Mouse (Mus musculus) heart, postnatal 10 days (tissue): Measurements from ENCODE around the gene Akt2. TPM values are rescaled to one million over a fixed set of nuclear protein-coding genes. Genes with fewer than 3 reads are reported as not detected.

Source experiments
- DNase-seq, 2 experiments: peaks; one replicate each; pipeline ENCODE4 v3.0.0; 2021
- intact Hi-C: fragments of 180-260 bp; cut with DNase I; formaldehyde crosslinking; loops from one replicate; pipeline ENCODE4 v1.15.1; 2025
- total RNA-seq, 2 experiments: library from RNA; stranded (reverse); gene quantifications; 2 replicates each; pipeline ENCODE4 v1.2.3; 2021

The Akt2 gene
- total RNA-seq, 2 experiments from 2014 or later = 171 to 174 TPM

DNA sequence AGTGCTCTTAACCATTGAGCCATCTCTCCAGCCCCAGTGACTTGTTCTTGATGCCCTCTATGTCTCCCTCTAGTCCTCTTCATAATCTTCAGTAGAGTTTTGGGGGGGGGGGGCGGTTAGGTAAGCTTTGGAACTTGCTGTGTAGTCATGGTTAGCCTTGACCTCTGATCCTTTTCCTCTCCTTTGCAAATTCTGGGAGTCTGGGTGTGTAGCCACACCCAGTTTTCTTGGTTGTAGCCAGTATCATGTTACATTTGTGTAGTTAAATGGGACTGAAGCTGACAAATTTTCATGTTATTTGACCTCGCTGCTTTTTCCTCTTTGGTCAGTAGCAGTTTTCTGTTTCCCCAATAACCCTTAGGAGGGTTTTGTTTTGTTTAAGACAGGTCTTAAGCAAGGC lies 4.5 kb upstream of the Akt2 start:
- DNase-seq = no peak
- intact Hi-C loops = no loop called here

DNA sequence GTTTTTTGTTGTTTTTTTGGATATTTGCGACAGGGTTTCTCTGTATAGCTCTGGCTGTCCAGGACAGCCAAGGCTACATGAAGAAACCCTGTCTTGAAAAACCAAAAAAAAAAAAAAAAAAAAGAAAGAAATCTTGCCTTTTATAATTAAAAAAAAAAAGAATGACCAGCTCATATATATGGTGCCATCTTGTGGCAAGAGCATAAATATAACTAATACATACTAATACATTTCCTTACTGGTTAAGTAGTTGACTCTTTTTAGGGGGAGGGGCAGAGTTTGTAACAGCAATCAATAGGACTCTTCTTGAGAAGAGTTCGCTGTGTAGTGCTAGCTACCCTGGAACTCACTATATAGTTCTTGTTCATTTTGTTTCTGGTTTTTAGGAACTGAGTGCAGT lies 3.6 kb upstream of the Akt2 start:
- no peak for DNase-seq
- intact Hi-C loops = no loop called here

DNA sequence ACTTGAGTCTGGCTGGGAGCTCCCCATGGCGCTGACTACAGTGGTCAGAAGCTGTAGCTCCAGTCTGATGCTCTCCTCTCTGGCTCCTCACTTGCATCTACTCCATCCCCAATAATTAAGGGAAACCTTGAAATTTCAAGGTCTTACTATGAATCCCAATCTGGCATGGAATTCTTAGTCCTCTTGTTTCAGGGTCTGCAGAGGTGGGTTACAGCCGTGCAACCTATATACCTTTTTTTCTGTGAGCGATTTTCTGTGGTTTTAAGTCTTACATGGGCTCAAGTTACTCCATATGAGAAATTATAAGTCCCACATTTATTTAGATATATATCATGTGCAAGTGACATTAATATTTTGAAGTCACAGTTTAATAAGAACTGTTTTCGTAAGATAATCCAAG lies 1.3 kb upstream of the Akt2 start:
- intact Hi-C loops = loop anchor here (5.0 kb wide), 1 partner anchor 97 kb away; the partner anchor contains the start of gene Zfp607b

DNA sequence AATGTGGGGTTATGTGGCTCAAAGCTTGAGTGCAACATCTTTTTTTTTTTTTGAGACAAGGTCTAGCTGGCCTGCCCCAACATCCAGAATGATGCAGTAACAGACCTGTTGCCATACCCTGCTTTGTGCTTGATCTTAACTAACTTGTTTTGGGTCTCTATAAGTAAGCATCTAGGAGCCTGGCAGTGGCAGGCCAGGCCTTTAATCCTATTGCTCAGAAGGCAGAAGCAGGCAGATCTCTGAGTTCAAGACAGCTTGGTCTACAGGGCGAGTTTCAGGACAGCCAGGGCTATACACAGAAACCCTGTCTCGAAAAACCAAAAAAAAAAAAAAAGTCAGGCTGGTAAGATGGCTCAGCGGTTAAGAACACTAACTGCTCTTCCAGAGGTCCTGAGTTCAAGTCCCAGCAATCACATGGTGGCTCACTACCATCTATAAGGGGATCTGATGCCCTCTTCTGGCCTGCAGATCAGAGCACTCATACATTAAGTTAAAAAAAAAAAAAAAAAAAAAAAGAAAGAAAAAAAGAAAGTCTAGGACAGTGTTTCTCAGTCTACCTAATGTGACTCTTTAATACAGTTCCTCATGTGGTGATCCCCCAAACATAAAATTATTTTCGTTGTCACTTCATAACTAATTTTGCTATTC lies 662 bp upstream of the Akt2 start:
- intact Hi-C loops = loop anchor here (5.0 kb wide), 1 partner anchor 97 kb away; the partner anchor contains the start of gene Zfp607b
- DNase-seq = no peak

More for the DNA sequence above, 1.3 kb upstream of the Akt2 start:
- no peak for DNase-seq

DNA sequence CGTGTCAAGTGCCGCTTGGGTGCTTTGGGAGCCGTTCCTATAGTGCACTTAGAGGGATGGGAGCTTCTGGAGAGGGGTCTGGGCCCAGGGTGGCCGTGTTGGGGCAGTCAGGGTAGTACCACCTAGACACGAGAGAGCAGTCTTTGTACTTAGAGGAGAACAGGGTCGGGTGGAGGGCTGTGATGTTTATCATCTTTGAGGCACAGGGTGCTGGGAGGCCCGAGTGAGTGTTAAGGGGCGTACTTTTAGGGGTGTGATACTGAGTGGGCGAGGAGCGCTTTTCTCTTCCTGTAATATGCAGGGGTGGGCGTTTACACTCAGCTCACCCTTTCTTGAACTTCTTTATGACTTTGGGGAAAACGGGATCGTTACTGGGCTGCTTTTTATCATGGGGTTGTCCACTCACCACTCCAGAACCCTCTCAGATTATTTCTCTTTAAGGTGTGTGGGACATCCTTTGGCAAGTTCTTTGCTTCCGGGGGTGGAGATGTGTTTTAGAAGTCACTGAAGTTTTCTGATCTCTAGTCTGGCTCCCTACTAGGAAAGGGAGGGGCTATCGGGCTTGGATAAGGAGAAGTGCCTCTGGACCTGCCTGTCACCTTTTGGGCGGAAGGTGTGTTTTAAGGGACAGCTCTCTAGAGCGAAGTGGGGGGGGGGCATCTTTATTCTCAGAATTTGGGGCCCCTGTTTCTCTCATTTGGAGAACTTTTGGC lies 1.0 kb downstream of the Akt2 start:
- DNase-seq = peak; percentile 57 to 58
- intact Hi-C loops = loop anchor here (2.0 to 5.0 kb wide), 2 partner anchors 14 to 95 kb away; partner anchors contain the start of gene Zfp607b

DNA sequence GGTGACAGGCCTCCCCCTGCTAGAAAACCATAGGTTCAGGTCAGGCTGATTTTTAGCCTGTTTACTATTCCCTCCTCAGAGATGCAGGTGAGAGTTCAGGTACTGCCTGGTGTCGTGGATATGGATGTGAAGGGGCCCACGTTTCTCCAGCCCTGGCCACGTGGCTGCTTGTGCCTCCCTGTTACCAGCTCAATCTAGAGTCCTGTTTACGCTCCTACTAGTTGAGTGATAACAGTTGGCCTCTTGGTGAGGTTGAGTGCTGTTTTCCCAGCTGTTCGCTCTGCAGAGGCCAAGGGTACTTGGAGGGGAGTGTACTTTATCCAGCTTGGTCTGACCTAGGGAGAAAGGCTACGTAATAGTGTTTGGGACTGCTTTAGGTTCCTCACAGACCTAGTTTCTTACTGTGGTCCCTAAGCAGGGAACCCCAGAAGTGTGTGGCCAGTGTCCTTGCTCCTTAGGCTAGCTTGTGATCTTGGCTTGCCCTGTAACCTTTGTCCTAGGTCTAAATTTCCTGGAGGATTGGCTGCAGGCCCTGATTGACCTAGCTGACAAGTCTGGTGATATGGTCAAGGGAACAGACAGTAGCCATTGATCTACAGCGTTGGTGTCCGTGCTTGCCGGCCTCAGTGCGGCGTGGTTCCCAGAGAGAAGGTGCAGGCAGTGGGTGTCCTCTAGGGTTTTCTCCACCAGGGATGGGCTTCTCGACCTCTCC lies 1.7 kb downstream of the Akt2 start:
- peak in 1 of 2 experiments; percentile 59 for DNase-seq
- intact Hi-C loops = loop anchor here (2.0 to 5.0 kb wide), 2 partner anchors 14 to 94 kb away; partner anchors contain the start of gene Zfp607b

DNA sequence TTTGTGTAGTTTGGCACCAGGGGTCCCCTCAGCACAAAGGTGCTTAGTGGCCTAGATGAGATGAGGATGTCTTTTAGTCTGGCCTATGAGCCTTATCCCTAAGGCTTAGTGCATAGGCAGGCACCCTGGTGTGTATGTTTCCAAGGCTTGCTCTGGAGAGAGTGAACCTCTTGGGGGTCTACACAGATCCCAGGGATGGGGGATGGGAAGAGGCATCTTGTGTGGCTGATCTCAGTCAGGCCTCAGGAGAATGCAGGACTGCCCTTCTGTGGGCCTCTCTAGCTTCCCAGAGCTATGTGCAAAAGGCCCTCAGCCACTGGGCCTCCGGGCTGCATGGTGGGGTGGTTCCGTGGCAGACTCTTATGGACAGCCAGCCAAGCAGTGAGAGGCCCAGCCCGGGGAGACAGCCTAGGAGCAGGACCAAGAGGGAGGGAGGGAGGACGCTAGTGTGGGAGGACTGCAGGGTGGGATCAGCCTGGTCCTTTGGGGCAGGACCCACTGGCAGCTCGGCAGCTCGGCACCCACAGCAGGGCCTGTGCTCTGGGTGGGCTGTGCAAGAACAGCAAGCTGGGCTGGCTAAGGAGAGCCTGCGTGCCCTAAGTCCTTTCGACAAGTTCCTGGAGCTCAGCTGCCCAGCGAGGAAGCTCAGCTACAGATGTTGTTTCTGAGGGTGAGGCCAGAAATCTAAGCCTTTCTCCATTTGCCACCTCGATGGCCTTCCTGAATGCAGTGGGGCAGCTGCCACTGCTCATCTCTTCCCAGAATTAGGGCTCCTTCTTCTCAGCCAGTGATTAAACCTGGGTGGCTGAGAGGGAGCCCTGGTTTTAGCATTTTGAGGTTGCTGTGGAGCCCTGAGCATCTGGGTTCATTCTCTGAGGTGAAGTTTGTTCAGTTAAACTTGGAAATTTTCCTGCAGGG lies 5.5 kb downstream of the Akt2 start:
- intact Hi-C loops = no loop called here
- DNase-seq = peak; percentile 74 to 76

DNA sequence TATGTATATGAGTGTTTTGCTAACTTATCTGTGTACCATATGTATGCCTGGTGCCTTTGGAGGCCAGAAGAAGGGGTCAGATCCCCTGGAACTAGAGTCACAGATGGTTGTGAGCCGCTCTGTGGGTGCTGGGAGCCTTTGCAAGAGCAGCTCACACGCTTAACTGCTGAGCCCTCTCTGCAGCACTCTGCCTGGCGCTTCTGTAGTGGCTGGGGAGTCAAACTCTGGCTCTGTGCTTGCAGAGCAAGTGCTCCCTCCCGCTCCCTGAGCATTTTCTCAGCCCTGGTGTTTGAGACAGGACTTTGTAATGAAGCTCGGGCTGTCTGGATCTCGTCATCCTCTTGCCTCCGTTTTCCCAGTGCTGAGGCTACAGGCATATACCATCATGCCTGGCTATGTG lies 6.7 kb downstream of the Akt2 start:
- intact Hi-C loops = no loop called here
- no peak for DNase-seq

DNA sequence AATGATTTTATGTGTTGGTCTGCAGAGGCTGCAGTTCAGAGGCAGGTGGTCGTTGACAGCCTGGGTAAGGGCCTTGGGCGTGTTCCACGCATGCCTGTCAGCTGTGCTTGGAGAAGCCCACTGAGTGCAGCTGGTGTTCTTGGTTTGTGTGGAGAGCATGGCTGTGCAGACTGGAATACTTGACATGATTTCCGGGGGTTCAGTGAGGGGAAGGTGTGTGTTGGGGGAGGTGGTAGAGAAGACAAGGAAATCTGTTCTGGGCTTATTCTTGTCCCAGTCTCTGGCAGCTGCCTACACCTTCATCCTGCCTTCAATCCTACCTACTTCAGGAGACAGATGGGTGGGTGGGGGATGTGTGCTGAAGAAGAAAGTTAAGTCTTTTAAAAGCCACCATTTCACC lies 10.3 kb downstream of the Akt2 start:
- no peak for DNase-seq

DNA sequence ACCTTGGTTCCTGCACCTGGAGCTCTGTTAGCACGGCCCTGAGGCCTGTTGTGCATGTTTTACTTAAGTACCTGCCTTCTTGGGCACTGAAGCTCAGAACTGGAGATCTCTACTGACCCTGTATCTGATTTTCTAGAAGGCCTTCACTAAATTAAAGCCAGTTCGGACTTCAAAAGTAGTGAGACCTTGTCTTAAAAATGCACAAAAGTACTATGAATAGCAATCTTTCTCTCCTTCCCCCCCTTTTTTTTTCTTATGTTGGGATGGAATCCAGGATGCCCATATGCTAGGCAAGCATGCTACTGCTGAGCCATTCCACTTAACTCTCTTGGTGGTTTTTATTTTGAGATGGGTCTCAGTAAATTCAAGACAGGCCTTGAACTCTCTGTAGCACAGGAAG lies 10.8 kb downstream of the Akt2 start:
- intact Hi-C loops = no loop called here

More for the DNA sequence above, 10.3 kb downstream of the Akt2 start:
- intact Hi-C loops = no loop called here

DNA sequence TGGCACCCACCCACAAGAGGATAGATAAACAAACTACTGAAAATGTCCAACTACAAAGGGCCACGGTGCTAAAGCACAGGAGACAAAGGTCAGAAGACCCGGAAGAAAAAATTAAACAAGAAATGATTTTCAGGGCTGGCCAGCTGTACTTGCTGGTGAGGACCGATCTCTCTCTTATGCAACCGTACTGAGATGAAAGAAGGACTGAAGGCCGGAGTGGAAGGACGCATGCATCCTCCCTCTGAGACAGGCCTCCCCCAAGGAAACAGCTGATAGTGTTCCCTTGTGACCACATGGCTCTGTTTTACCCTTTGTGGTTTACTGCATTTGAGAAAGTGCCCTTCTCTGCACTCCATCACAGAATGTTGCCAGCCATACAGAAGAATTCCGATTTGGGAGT lies 11.5 kb downstream of the Akt2 start:
- DNase-seq = no peak
- intact Hi-C loops = no loop called here

More for the DNA sequence above, 10.8 kb downstream of the Akt2 start:
- DNase-seq = no peak

DNA sequence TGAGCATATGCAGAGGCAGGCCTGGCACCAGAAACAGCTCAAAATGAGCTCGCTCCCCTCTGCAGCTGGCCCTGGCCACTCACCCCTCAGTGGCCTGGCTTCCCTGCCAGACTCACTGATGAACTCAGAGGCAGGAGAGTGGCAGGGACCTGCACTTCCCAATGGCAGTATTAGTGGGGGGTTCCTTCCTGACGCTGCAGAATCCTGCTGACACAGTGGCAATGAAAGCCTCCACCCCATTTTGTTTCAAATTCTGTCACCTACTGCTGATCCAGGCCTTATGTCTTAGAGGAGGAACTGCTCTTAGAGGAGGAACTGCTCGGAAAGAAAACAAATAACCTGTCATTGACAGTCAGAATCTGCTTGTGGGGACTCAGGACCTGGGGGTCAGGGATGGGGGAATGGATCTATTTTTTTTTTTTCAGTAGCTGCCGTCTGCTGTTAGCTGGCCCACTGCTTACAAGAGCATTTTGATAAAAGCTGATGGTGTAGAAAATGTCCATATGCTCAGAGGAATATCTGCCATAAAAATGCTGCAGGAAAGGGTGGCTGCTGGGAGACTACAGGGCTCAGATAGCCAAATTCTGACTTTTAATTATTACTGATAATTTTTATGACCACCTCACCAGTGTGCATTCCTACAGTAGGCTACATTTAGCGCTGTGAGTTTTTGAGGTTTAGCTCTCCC lies 13.5 kb downstream of the Akt2 start:
- intact Hi-C loops = no loop called here
- DNase-seq = no peak

DNA sequence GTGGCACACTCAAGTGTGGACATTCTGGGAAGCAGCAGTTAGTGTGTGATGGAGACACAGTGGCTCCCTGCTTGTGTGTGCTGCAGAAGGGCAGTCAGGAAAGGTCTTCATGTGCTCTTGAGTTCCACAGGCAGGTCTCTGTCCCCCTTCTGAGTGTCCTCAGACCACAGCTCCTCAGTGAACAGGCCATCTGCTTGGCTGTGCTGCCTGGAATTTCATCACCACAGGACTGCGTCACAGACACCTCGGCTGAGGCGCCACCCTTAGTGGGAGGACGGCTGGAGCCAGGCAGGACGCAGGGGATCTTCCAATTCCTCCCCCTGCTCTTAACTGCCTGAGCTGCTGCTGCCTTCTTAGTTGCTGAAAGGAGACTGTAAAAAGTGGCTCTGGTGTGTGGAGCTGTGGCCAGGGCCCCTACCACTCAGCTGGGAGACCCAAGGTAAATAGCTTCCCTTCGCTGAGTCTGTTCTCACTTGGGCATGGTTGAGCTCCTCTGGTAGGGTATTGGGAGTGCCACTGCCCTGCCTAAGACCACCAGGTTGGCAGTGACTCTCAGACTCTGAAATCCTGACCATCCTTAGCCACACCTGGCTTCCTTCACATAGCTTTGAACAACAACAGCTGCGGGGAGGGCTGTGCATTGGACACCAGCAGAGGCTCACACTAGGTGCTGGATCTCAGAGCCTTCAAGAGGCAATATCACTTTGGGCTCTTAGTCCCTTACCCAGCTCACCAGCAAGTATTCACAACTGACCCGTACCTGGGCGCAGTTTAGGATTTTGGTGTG lies 14.3 kb downstream of the Akt2 start:
- peak; percentile 78 to 85 for DNase-seq
- intact Hi-C loops = loop anchor here (2.0 kb wide), 1 partner anchor 13 kb away; no protein-coding TSS in a partner anchor

DNA sequence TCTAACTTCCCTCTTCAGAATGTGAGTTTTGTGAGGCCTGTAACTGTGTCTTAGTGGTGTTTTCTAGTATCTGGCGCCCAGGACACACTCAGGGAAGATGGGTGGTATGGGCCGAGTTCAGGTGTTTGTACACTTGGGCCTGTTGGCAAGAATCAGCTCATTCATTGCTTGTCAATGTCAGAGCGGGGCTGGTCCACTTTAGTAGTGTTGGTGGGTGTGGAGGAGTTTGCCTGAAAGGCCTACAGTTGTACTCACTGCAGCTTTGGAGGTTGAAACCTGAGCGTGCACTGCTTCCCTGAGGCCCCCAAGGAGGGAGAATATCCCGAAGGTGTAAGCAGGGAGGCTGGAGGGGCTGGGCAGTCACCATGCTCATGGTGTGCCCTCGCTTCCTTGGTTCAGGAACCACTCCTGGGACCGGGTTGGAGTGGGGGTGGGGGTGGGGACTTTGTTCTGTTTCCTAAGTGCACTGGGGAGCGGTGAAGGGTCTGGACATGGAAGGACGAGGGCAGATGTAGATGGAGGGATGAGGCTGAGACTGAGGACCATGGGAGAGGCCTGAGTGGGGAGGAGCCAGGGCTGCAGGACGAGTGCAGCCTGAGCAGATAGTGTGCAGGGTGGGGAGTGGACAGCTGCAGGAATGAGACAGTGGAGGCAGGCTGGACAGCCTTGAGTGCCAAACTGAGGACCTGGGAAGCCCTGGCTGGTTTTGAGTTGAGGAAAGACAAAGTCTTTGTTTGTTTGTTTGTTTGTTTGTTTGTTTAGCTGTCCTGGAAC lies 15.3 kb downstream of the Akt2 start:
- no peak for DNase-seq

DNA sequence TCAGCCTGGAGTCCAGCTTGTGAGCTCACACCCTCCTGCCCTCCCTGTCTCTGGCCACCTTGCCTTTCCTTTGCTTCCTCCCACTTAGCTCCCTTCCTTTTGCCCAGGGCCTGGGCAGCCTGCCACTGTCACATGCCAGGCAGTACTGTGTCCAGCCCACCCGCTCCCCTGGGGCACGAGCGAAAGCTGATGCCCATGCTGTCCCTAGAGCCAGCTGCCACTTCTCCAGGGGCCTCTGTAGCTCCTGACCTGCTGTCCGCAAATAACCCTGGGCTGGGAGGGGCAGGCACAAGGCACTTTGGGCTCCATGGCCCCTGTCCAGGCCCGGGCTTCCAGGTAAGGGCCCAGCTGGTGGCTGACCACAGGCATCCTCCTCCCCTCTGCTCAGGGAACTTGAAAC lies 16.2 kb downstream of the Akt2 start:
- intact Hi-C loops = loop anchor here (2.0 kb wide), 1 partner anchor 15 kb away; no protein-coding TSS in a partner anchor
- peak; percentile 89 to 92 for DNase-seq

More for the DNA sequence above, 15.3 kb downstream of the Akt2 start:
- intact Hi-C loops = loop anchor here (2.0 kb wide), 1 partner anchor 14 kb away; no protein-coding TSS in a partner anchor

DNA sequence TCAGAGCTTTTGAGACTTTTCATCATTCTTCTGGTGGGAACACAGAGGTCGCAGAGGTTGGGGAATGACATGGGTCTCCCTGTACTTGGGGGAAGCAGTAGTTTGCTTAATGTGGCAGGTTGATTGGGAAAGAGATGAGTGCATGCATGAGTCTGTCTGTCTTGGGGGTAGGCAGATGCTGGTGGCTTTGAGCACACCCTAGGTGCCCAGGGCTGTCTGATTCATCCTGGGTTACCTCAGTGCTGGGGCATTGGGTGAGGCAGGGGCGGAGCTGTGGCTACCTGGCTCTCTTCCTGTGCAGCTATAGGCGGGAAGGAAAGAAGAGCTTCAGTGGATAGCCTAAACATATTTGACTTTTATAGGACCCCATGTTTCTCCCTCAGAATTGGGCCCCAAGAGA lies 16.8 kb downstream of the Akt2 start:
- DNase-seq = no peak
- intact Hi-C loops = no loop called here

DNA sequence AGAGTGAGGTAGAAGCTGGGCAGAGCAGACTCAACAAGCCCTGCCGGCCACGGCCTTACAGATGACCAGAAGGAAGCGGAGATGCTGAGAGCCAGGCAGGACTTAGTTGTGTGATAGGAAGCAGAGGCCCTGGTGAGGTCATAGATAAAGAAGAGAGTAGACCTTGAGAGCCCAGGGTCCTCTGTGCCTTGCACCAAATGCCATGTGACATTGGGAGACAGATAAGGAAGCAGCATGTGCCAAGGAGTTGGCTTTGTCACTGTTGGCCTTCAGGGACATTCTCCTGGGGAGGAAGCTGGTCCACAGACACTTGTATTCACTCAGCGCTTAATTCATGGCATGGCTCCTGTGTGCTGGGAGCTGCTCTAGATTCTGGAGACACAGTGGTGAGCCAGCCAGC lies 17.9 kb downstream of the Akt2 start:
- peak; percentile 41 to 58 for DNase-seq
- intact Hi-C loops = no loop called here

DNA sequence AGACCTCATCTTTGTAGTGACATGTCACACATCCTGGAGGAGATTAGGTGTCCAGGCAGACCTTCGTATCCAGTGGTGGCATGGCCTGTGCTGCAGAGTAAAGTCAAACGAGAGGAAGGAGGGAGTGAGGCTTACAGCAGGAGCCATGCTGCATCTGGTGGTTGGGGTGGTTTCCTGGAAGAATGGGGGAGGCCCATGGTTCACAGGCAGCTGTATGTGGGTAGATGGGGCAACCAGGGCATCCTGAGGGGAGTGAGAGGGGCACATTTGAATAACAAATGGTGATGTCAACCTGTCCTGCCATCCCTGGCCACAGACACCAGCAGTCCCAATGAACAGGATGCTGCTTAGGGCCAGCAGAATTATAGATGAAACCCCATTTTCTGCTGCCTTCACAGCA lies 18.3 kb downstream of the Akt2 start:
- intact Hi-C loops = no loop called here
- no peak for DNase-seq
